ENCODE assay signal across 13 mouse cellular contexts in genomic region chr16:43801137-43801536, GRCm38 (mm10). TPM values are rescaled to one million over a fixed set of nuclear protein-coding genes. Genes with fewer than 3 reads are reported as not detected.
DNase-seq lines count a peak whose midpoint lies in the region; ATAC-seq and TF ChIP-seq lines count a peak whose summit lies in the region.
"Had no signal": no experiment of that assay in that cellular context is flagged by ENCODE, and none has a peak within 500 bp of the region (broad histone marks: within the 10 kb centered on the region; RNA-seq: fewer than 3 reads in every experiment).

No protein-coding gene starts in this region.

- no peaks in the 10 kb centered on the region for H3K27me3 ChIP-seq in hindbrain, embryonic 11.5 days (ENCODE audit: control insufficient read depth, insufficient read depth, low read length)
- H3K27me3 ChIP-seq in hindbrain, embryonic 10.5 days (ENCODE audit: insufficient read depth, poor library complexity, severe bottlenecking): peaks cover 12% of the 10 kb centered on the region; the same call in 1 of the 2 replicates
- 0 out of 2 replicates have a peak, but pooled peaks cover 3% of the 10 kb centered on the region for H3K27me3 ChIP-seq in neural tube, embryonic 13.5 days

- no peak overlapping the region for H3K4me3 ChIP-seq in hindbrain, embryonic 11.5 days (ENCODE audit: low read depth, low read length)
- H3K4me3 ChIP-seq in hindbrain, embryonic 10.5 days: no peak overlapping the region
- no peak overlapping the region for H3K4me3 ChIP-seq in neural tube, embryonic 13.5 days

- no peak for TF ChIP-seq CTCF in brain, embryonic 14.5 days (IDR thresholded peaks at IDR 0.05; ENCODE audit: borderline replicate concordance, extremely low read depth, insufficient read depth, insufficient read length)

- H3K9me3 ChIP-seq in hindbrain, embryonic 11.5 days (ENCODE audit: control insufficient read depth, low read length): no peaks in the 10 kb centered on the region
- H3K9me3 ChIP-seq in hindbrain, embryonic 10.5 days: peaks cover 4% of the 10 kb centered on the region; the same call in 1 of the 2 replicates
- 0 out of 2 replicates have a peak, but pooled peaks cover 4% of the 10 kb centered on the region for H3K9me3 ChIP-seq in neural tube, embryonic 13.5 days
- H3K9me3 ChIP-seq: liver, embryonic 15.5 days had no signal

- H3K4me2 ChIP-seq in hindbrain, embryonic 11.5 days (replicated peaks; ENCODE audit: low read depth, low read length): no peak overlapping the region
- no peak overlapping the region for H3K4me2 ChIP-seq in neural tube, embryonic 13.5 days

- peak; percentile 3 for DNase-seq in embryo, embryonic 11 days
- no peak for DNase-seq in embryo, embryonic 9.5 days (ENCODE audit: extremely low spot score)
- peak; percentile 16 for DNase-seq in hindbrain, embryonic 11.5 days (ENCODE audit: low spot score)
- DNase-seq in hindbrain, embryonic 10.5 days (ENCODE audit: low spot score): no peak
- peak; percentile 31 for DNase-seq in brain, embryonic 14.5 days (ENCODE audit: low read depth)
- no peak for DNase-seq in cerebellum, adult 9-10 months
- no peak for DNase-seq in right cerebral cortex, postnatal 14 days
- DNase-seq: cerebellum, postnatal 25 days had no signal

- peaks cover 5% of the 10 kb centered on the region; the same call in 1 of the 2 replicates for H3K4me1 ChIP-seq in hindbrain, embryonic 11.5 days (replicated peaks; ENCODE audit: control insufficient read depth, insufficient read depth, low read length)
- peaks cover 33% of the 10 kb centered on the region for H3K4me1 ChIP-seq in hindbrain, embryonic 10.5 days (replicated peaks)
- peaks cover 38% of the 10 kb centered on the region for H3K4me1 ChIP-seq in neural tube, embryonic 13.5 days (replicated peaks)
- H3K4me1 ChIP-seq: liver, embryonic 15.5 days had no signal

- no peak for TF ChIP-seq POLR2A in brain, embryonic 14.5 days (IDR thresholded peaks at IDR 0.05; ENCODE audit: borderline replicate concordance, extremely low read depth, insufficient read depth, insufficient read length, poor library complexity, severe bottlenecking)

- no peak for ATAC-seq in hindbrain, embryonic 11.5 days (ENCODE audit: low FRiP score)
- no peak for ATAC-seq in neural tube, embryonic 13.5 days (ENCODE audit: low read depth)

- no peaks in the 10 kb centered on the region for H3K36me3 ChIP-seq in hindbrain, embryonic 11.5 days (ENCODE audit: control insufficient read depth, insufficient read depth, low read length)
- H3K36me3 ChIP-seq in hindbrain, embryonic 10.5 days: no peaks in the 10 kb centered on the region
- no peaks in the 10 kb centered on the region for H3K36me3 ChIP-seq in neural tube, embryonic 13.5 days
- H3K36me3 ChIP-seq: liver, embryonic 15.5 days had no signal

- WGBS in hindbrain, embryonic 11.5 days: 58% methylated on average over 3 of the region's 3 CpGs
- WGBS in hindbrain, embryonic 10.5 days: 49% methylated on average over 3 of the region's 3 CpGs
- WGBS in neural tube, embryonic 13.5 days: 36% methylated on average over 3 of the region's 3 CpGs

- H3K9ac ChIP-seq in hindbrain, embryonic 11.5 days (ENCODE audit: low read depth, low read length): no peak overlapping the region
- H3K9ac ChIP-seq in neural tube, embryonic 13.5 days: no peak overlapping the region
- H3K9ac ChIP-seq: liver, embryonic 15.5 days had no signal

- no peak overlapping the region for H3K27ac ChIP-seq in hindbrain, embryonic 11.5 days (ENCODE audit: low read depth, low read length)
- H3K27ac ChIP-seq in hindbrain, embryonic 10.5 days: no peak overlapping the region
- peak overlapping the region; percentile 49; the same call in 1 of the 2 replicates for H3K27ac ChIP-seq in neural tube, embryonic 13.5 days (replicated peaks)
- H3K27ac ChIP-seq: liver, embryonic 15.5 days; macrophage had no signal

RNA-seq across cellular contexts. Expression of gene Drd3, which starts 47.3 kb away (rescaled TPM):
- not detected in 2 replicates for polyA plus RNA-seq in hindbrain, embryonic 11.5 days (2014; fragmentation: Nextera tagmentation; extraction: Ambion mirVana)
- polyA plus RNA-seq in hindbrain, embryonic 10.5 days (2016; fragmentation: Nextera tagmentation; extraction: Ambion mirVana): not detected in 2 replicates
- 0.14 and 0.32 TPM in 2 replicates for polyA plus RNA-seq in brain, embryonic 14.5 days (2012; rRNA removed)
- not detected in 2 replicates for polyA plus RNA-seq in neural tube, embryonic 13.5 days (2015; fragmentation: Nextera tagmentation; extraction: Ambion mirVana)
- polyA plus RNA-seq: hindbrain, embryonic 16.5 days; liver, embryonic 15.5 days; macrophage; testis, adult 2 months had no signal

Comparison
In these comparisons a context has a peak if more than half of its experiments do, and no peak if none do; other contexts are left out.
1. DNase-seq: peak in embryo, embryonic 11 days (single experiment), hindbrain, embryonic 11.5 days (single experiment) and brain, embryonic 14.5 days (single experiment); none in embryo, embryonic 9.5 days (single experiment), hindbrain, embryonic 10.5 days (single experiment), cerebellum, adult 9-10 months (single experiment) and right cerebral cortex, postnatal 14 days (single experiment).